Mouse (Mus musculus) adrenal gland, postnatal 36 days (tissue): Measurements from ENCODE around the gene Fam122b. TPM values are rescaled to one million over a fixed set of nuclear protein-coding genes. Genes with fewer than 3 reads are reported as not detected.

ENCODE experiments used
- DNase-seq, 2 experiments: peaks; one replicate each; pipeline ENCODE4 v3.0.0; 2021; ENCODE audit warnings: mixed read lengths in 1 of 2
- total RNA-seq, 2 experiments: library from RNA; stranded (reverse); gene quantifications; 2 replicates each; pipeline ENCODE4 v1.2.3; 2021

The Fam122b gene
- total RNA-seq, 2 experiments from 2014 or later: 6.6 to 8.9 TPM

- no peak for DNase-seq
Measured at GRCm38 (mm10) chrX:53197681-53198080, 71.9 kb downstream of the Fam122b start.

- DNase-seq: no peak
Measured at GRCm38 (mm10) chrX:53196392-53196791, 73.2 kb downstream of the Fam122b start.

Other genes starting within 250 kb of the Fam122b start
- not detected for gene Plac1, start 29.7 kb downstream of the Fam122b start, total RNA-seq
- gene Fam122c, start 3.6 kb upstream of the Fam122b start, total RNA-seq: not detected
- gene Mospd1, start 100.7 kb upstream of the Fam122b start, total RNA-seq: 10 to 100 TPM; 24.8 to 26.3 TPM
- gene Etd, start 165.1 kb upstream of the Fam122b start, total RNA-seq: not detected